Mouse (Mus musculus): ENCODE data around the gene Neurod1.

DNA sequence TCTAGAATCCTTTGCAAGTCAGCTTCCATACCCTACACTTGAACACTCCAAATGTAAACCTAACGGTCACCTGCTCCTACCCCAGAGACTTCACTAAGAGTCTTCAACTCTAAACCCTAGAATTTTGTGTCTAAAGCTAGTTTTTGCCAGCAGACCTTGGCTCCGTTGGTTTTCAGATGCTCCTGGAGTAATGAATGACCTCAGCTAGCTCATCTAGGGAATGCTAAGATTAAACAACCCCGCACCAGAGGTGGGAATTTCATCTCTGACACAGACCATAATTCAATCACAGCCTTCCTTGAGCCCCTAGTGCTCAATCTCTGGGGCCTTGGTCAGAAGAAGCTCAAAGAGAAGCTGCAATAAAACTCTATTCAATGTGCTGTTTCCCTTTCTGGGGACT is 883 bp upstream of the Neurod1 start:
- TF ChIP-seq GATA1 (IDR thresholded peaks at IDR 0.05; ENCODE audit: borderline replicate concordance, low read length) (no peak), FLI1 (IDR thresholded peaks at IDR 0.05; ENCODE audit: low read length) (no peak)

All from megakaryocyte, embryonic 14.5 days (primary cell).